Mouse (Mus musculus) ES-E14 (cell line): ENCODE measurements at regions not wholly inside any gene's neighbourhood (a gene's known extent, or its start where the extent isn't known, plus 50 kb on each side); places are given as distances from the start of the nearest gene placed in this dataset.

Experiments used
- DNase-seq: peaks from one replicate; pipeline ENCODE4 v3.0.0-alpha.2; 2013; ENCODE audit warnings: low read depth, low spot score
- H3K27ac ChIP-seq: 2 replicates; pipeline ENCODE4 v1.5.1; 2012; ENCODE audit warnings: low read depth, mild to moderate bottlenecking, low read length, moderate library complexity, mixed read lengths; ENCODE audit not compliant: poor library complexity, insufficient read depth, severe bottlenecking
- H3K36me3 ChIP-seq: 2 replicates; pipeline ENCODE4 v1.6.1; 2012; ENCODE audit warnings: mild to moderate bottlenecking, low read length, moderate library complexity, mixed read lengths; ENCODE audit not compliant: control insufficient read depth, poor library complexity, insufficient read depth, severe bottlenecking
- H3K4me1 ChIP-seq, 2 experiments: fragments of 150-350 bp in 1 of 2; sonication (generic) in 1 of 2; 2 replicates each; pipeline ENCODE4 v1.6.1; 2012; ENCODE audit warnings: low read length in 2 of 2, mild to moderate bottlenecking in 1 of 2, mixed read lengths in 1 of 2; ENCODE audit not compliant: control insufficient read depth in 2 of 2, insufficient read depth in 2 of 2, poor library complexity in 1 of 2
- H3K4me3 ChIP-seq, 2 experiments: fragments of 150-350 bp in 1 of 2; sonication (generic) in 1 of 2; 2 replicates each; pipeline ENCODE4 v1.5.1; 2012; ENCODE audit warnings: low read length in 2 of 2, low read depth in 1 of 2, mild to moderate bottlenecking in 1 of 2, mixed read lengths in 1 of 2; ENCODE audit not compliant: insufficient read depth in 1 of 2, poor library complexity in 1 of 2, severe bottlenecking in 1 of 2
- H3K9ac ChIP-seq: 2 replicates; pipeline ENCODE4 v1.6.1; 2012; ENCODE audit warnings: low read depth, mild to moderate bottlenecking, low read length, mixed read lengths; ENCODE audit not compliant: poor library complexity, insufficient read depth, severe bottlenecking
- H3K9me3 ChIP-seq: fragments of 150-350 bp; sonication (generic); 2 replicates; pipeline ENCODE4 v1.6.1; 2012; ENCODE audit warnings: low read depth, mild to moderate bottlenecking, low read length; ENCODE audit not compliant: control insufficient read depth, insufficient read depth
- CHD2 ChIP-seq: IDR thresholded peaks from 2 replicates; pipeline ENCODE4 v1.6.1; 2014; ENCODE audit warnings: mild to moderate bottlenecking, low read depth, low read length, inconsistent platforms
- HCFC1 ChIP-seq: IDR thresholded peaks from 2 replicates; pipeline ENCODE4 v1.6.1; 2012; ENCODE audit warnings: low read length, inconsistent platforms, borderline replicate concordance; ENCODE audit not compliant: insufficient read depth
- MAFK ChIP-seq: IDR thresholded peaks from 2 replicates; pipeline ENCODE4 v1.6.1; 2014; ENCODE audit warnings: mild to moderate bottlenecking, low read depth, low read length, inconsistent platforms; ENCODE audit not compliant: insufficient read depth
- ZC3H11A ChIP-seq: IDR thresholded peaks from 2 replicates; pipeline ENCODE4 v1.6.1; 2012; ENCODE audit warnings: low read depth, mild to moderate bottlenecking, inconsistent platforms, low read length, borderline replicate concordance
- ZNF384 ChIP-seq: IDR thresholded peaks from 2 replicates; pipeline ENCODE4 v1.6.1; 2012; ENCODE audit warnings: low read depth, low read length, inconsistent platforms
- in situ Hi-C, 2 experiments: fragments of 600-800 bp; cut with MboI; formaldehyde crosslinking; loops; one replicate each; pipeline ENCODE4 v1.15.1; 2025; ENCODE audit warnings: low sequenced_read_pairs in 2 of 2, inconsistent platforms in 1 of 2; ENCODE audit not compliant: unreplicated experiment in 2 of 2

DNA sequence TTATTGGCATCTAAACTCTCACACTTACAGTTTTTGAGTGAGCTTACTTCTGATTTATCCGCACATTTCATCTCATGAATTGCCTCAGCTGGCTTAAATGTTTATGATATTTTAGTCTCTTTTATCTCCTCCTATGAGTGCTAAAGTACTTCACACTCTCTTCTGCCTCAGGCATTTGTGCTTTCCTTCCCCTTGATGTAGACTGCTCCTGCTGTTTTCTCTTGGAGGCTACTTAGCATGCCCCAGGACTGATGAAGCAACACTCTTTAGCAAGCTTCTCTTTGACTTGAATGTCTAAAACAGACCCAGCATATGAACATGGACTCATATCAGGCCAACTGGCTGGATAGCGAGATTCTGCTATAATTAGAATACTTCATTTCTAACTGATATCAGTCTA, 882.8 kb downstream of the Tecrl start:
- no peak overlapping the region for H3K9ac ChIP-seq
- no peaks in the 10 kb centered on the region for H3K4me1 ChIP-seq
- no peaks in the 10 kb centered on the region for H3K9me3 ChIP-seq
- in situ Hi-C loops = no loop called here
- no peaks in the 10 kb centered on the region for H3K36me3 ChIP-seq
- no peak overlapping the region for H3K27ac ChIP-seq
- no peak for DNase-seq
- H3K4me3 ChIP-seq = no peak overlapping the region
- TF ChIP-seq ZNF384 (no peak), HCFC1 (no peak), ZC3H11A (no peak), CHD2 (no peak), MAFK (no peak)

- no peak for TF ChIP-seq ZC3H11A
- no peak for TF ChIP-seq MAFK
- TF ChIP-seq HCFC1 = no peak
- no peak for TF ChIP-seq CHD2
- TF ChIP-seq ZNF384 = no peak
These were observed 890.7 kb downstream of the Tecrl start for GRCm38 (mm10) chr5:82464272-82464671.

DNA sequence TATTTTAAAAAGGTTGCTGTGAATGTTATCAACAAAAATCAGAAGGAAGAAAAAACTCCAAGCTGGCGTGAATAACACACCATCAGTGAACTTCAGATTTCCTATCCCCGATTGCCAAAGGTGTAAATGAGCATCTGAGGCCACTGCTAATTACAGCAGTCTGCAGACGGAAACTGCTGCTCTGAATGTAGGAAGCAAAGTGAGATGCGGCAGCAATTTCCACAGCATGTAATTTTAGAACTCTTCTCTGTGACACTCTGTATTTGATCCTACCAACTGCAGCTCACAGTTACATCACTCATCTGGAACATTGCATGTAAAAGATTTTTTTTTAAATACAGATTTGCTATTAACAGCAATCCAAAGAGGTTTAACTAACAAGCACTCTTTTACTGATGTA, 913.7 kb downstream of the Tecrl start:
- no peak for DNase-seq
- Histone ChIP-seq H3K9ac (no peak overlapping the region), H3K36me3 (no peaks in the 10 kb centered on the region), H3K9me3 (no peaks in the 10 kb centered on the region), H3K27ac (no peak overlapping the region), H3K4me1 (no peaks in the 10 kb centered on the region), H3K4me3 (no peak overlapping the region)
- in situ Hi-C loops = no loop called here
- TF ChIP-seq MAFK = no peak
- TF ChIP-seq ZC3H11A = no peak
- TF ChIP-seq CHD2 = no peak
- no peak for TF ChIP-seq HCFC1
- TF ChIP-seq ZNF384 = no peak

More at GRCm38 (mm10) chr5:82464272-82464671, 890.7 kb downstream of the Tecrl start:
- Histone ChIP-seq H3K9me3 (no peaks in the 10 kb centered on the region), H3K27ac (no peak overlapping the region), H3K4me3 (no peak overlapping the region), H3K36me3 (no peaks in the 10 kb centered on the region), H3K9ac (no peak overlapping the region), H3K4me1 (no peaks in the 10 kb centered on the region)
- no peak for DNase-seq
- in situ Hi-C loops = no loop called here

DNA sequence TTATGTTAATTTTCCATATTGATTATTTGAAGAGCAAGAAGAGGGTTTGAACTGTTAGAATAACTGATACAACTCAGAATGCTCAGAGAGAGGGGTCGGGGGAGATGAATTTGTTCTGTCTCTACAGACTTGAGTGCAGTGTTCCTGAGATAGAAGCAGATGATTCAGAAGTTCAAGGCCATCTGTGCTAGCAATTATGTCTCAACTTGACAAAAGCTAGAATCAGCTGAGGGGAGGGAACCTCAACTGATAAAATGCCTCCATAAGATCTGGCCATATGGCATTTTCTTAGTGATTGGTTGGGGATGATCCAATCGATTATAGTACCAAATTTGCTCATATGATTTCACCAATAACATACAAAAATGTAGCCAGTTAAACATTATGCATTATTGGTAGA, 914.9 kb downstream of the Tecrl start:
- Histone ChIP-seq H3K4me1 (no peaks in the 10 kb centered on the region), H3K9me3 (no peaks in the 10 kb centered on the region), H3K27ac (no peak overlapping the region), H3K9ac (no peak overlapping the region), H3K36me3 (no peaks in the 10 kb centered on the region), H3K4me3 (no peak overlapping the region)
- TF ChIP-seq HCFC1 (no peak), CHD2 (no peak), MAFK (no peak), ZC3H11A (no peak), ZNF384 (no peak)
- in situ Hi-C loops = no loop called here
- no peak for DNase-seq

- H3K4me1 ChIP-seq = no peaks in the 10 kb centered on the region
- H3K4me3 ChIP-seq = no peak overlapping the region
- no peaks in the 10 kb centered on the region for H3K9me3 ChIP-seq
- no peak overlapping the region for H3K27ac ChIP-seq
- in situ Hi-C loops = no loop called here
- no peak overlapping the region for H3K9ac ChIP-seq
- no peak for DNase-seq
- no peak for TF ChIP-seq HCFC1
- TF ChIP-seq ZNF384 = no peak
- TF ChIP-seq CHD2 = no peak
- no peak for TF ChIP-seq ZC3H11A
- TF ChIP-seq MAFK = no peak
- H3K36me3 ChIP-seq = no peaks in the 10 kb centered on the region
These were observed 934.6 kb downstream of the Tecrl start for GRCm38 (mm10) chr5:82420396-82420795.
